Mouse (Mus musculus) intestine, embryonic 15.5 days (tissue): ENCODE data around the gene Stk11ip. TPM values are rescaled to one million over a fixed set of nuclear protein-coding genes. Genes with fewer than 3 reads are reported as not detected.

Source experiments
- ATAC-seq: fragments of 200-750 bp; cut with Nextera tagmentation; 2 replicates; pipeline ENCODE4 v1.8.0; 2017; ENCODE audit warnings: moderate TSS enrichment, moderate library complexity
- H3K27ac ChIP-seq: fragments of 300-500 bp; sonication (generic); 2 replicates; pipeline ENCODE4 v1.5.1; 2015; ENCODE audit warnings: mild to moderate bottlenecking, inconsistent platforms
- H3K27me3 ChIP-seq: fragments of 300-500 bp; sonication (generic); replicated peaks from 2 replicates; pipeline ENCODE4 v1.6.1; 2015; ENCODE audit warnings: inconsistent platforms
- H3K36me3 ChIP-seq: fragments of 300-500 bp; sonication (generic); 2 replicates; pipeline ENCODE4 v1.6.1; 2015; ENCODE audit warnings: inconsistent platforms
- H3K4me1 ChIP-seq: fragments of 300-500 bp; sonication (generic); replicated peaks from 2 replicates; pipeline ENCODE4 v1.6.1; 2015; ENCODE audit warnings: inconsistent platforms
- H3K4me2 ChIP-seq: fragments of 300-500 bp; sonication (generic); replicated peaks from 2 replicates; pipeline ENCODE4 v1.6.1; 2015; ENCODE audit warnings: mild to moderate bottlenecking, inconsistent platforms
- H3K4me3 ChIP-seq: fragments of 300-500 bp; sonication (generic); replicated peaks from 2 replicates; pipeline ENCODE4 v1.5.1; 2015; ENCODE audit warnings: inconsistent platforms
- H3K9ac ChIP-seq: fragments of 300-500 bp; sonication (generic); 2 replicates; pipeline ENCODE4 v1.6.1; 2015; ENCODE audit warnings: inconsistent platforms
- H3K9me3 ChIP-seq: fragments of 300-500 bp; sonication (generic); 2 replicates; pipeline ENCODE4 v1.6.1; 2016; ENCODE audit warnings: inconsistent platforms
- WGBS: fragments of 180-500 bp; shearing (Covaris S2); methylation state at CpG from one replicate; pipeline ENCODE4 v1.1.7; 2015; 5-methylcytosine and 5-hydroxymethylcytosine counted together
- polyA plus RNA-seq: library from polyadenylated mRNA; unstranded; fragments of >200 nt; fragmentation: Nextera tagmentation; extraction: Ambion mirVana; gene quantifications from 2 replicates; pipeline ENCODE4 v1.2.1, GENCODE M21; 2015

The Stk11ip gene
- polyA plus RNA-seq, 1 experiment from 2014 or later: 18.9 TPM

GRCm38 (mm10) chr1:75548871-75549270, 27.5 kb downstream of the Stk11ip start:
- no peak overlapping the region for H3K4me2 ChIP-seq
- WGBS: 89% methylated on average over 17 of the region's 17 CpGs
- ATAC-seq: no peak
- H3K4me1 ChIP-seq: peaks cover 5% of the 10 kb centered on the region
- H3K9ac ChIP-seq: no peak overlapping the region
- H3K4me3 ChIP-seq: no peak overlapping the region
- 0 out of 2 replicates have a peak, but pooled peaks cover 4% of the 10 kb centered on the region for H3K36me3 ChIP-seq
- no peak overlapping the region for H3K27ac ChIP-seq
- no peaks in the 10 kb centered on the region for H3K27me3 ChIP-seq
- no peaks in the 10 kb centered on the region for H3K9me3 ChIP-seq

DNA sequence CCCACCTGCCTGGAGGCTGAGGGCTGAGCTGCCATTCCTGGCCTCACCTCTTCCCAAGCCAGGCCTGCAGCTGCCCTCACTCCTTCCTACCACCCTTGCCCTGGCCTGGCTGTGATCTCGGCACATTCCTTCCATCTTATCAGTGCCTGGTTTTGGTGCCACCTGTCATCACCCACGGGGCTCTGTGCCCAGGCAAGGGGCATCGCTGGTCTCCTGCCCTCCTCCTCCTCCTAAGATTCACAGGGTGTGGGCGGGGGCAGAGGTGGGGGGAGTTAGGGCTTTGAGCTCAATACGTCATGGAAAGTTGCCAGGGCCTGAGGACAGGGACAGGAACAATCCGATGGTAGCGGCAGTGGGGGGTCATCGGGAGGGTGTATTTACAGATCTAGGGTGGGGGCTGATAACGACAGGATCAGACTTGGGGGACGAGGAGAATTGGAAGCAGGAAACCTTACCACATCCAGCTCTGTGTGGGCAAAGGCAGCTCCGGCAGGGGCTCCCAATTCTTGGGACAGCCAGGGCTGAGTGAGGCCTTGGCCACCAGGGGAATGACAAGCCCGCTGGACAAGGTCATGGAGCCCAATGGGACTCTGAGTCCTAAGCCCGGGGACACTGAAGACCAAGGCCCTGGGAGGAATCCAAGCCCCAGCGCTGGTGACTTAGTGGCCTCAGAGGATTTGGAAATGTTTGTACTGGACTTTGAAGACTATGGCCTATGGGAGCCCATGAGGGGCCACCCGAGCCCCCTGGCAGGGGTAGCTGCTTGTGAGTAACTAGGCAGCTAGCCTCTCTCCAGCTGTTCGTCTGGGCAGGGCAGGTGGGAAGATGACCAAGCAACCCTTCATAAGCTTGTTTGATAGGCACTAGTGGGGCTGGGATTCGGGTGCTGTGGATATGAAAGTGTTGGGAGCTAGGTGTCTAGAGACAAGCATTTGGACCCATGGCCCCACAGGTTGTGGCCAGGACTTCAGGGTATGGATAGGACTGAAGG, 28.3 kb downstream of the Stk11ip start:
- H3K4me1 ChIP-seq: peaks cover 5% of the 10 kb centered on the region
- H3K4me3 ChIP-seq: no peak overlapping the region
- H3K4me2 ChIP-seq: no peak overlapping the region
- 75% methylated on average over 17 of the region's 17 CpGs for WGBS
- H3K9ac ChIP-seq: no peak overlapping the region
- ATAC-seq: no peak
- H3K9me3 ChIP-seq: no peaks in the 10 kb centered on the region
- H3K27me3 ChIP-seq: no peaks in the 10 kb centered on the region
- H3K27ac ChIP-seq: no peak overlapping the region
- H3K36me3 ChIP-seq: 0 out of 2 replicates have a peak, but pooled peaks cover 4% of the 10 kb centered on the region

- H3K4me1 ChIP-seq: peaks cover 5% of the 10 kb centered on the region
- no peak for ATAC-seq
- no peak overlapping the region for H3K4me3 ChIP-seq
- 0 out of 2 replicates have a peak, but pooled peaks cover 4% of the 10 kb centered on the region for H3K36me3 ChIP-seq
- H3K9ac ChIP-seq: no peak overlapping the region
- H3K4me2 ChIP-seq: no peak overlapping the region
- no peaks in the 10 kb centered on the region for H3K9me3 ChIP-seq
- WGBS: 79% methylated on average over 15 of the region's 15 CpGs
- no peaks in the 10 kb centered on the region for H3K27me3 ChIP-seq
- H3K27ac ChIP-seq: no peak overlapping the region
Measured at GRCm38 (mm10) chr1:75550586-75550985, 29.3 kb downstream of the Stk11ip start.

DNA sequence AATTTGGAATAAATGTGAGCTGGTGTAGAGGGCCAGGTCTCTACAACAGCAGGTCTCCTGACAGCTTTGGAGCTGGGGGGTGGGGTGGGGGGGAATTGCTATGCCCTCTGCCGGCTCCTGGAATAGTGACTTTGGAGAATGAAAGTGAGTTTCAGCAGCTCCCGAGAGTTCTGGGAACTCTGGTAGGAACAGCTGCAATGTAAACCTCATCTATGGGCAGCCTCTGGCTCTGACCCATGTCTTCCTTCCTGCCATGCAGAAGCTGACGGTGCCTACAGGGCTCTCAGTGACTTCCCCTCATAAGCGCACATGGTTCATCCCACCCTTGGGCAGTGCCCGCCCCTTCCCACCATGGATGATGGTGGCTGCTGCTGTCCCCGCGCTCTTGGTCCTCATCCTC, 34.4 kb downstream of the Stk11ip start:
- Histone ChIP-seq H3K9me3 (no peaks in the 10 kb centered on the region), H3K36me3 (0 out of 2 replicates have a peak, but pooled peaks cover 4% of the 10 kb centered on the region), H3K27me3 (no peaks in the 10 kb centered on the region), H3K4me3 (no peak overlapping the region), H3K4me2 (no peak overlapping the region), H3K4me1 (peaks cover 10% of the 10 kb centered on the region), H3K9ac (no peak overlapping the region), H3K27ac (no peak overlapping the region)
- no peak for ATAC-seq
- WGBS: 84% methylated on average over 7 of the region's 7 CpGs

DNA sequence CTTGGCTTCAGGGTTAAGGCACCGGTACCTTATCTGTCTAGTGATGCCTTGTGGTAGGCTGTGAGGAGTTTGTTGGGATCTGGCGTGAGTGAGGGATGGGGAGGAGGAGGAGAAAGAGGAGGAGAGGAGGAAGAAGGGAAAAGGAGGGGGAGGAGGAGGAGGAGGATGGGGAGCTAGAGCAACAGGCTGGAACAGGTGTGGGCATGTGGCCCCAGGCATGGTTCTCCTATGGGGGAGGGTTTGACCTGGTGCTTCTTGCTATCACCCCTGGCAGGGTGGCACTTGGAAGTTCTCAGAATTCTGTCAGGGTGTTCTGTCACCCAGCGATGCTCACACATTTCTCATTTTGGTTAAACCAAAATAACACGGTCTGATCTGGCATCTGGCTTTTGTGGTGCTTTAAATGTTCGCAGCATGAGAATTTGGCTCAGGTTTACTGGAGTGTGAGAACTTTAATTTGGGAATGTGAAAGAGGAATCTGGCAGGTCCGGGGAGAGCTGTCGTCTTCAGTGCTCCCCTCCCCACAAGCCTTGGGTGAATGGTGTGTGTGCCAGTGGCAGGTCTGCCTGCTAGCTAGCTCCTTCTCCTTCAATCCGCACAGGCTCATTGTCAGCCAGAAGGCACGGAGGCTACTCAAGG, 34.9 kb downstream of the Stk11ip start:
- H3K36me3 ChIP-seq: 0 out of 2 replicates have a peak, but pooled peaks cover 4% of the 10 kb centered on the region
- no peaks in the 10 kb centered on the region for H3K9me3 ChIP-seq
- H3K4me2 ChIP-seq: no peak overlapping the region
- H3K9ac ChIP-seq: no peak overlapping the region
- 88% methylated on average over 9 of the region's 9 CpGs for WGBS
- H3K27ac ChIP-seq: no peak overlapping the region
- peaks cover 10% of the 10 kb centered on the region for H3K4me1 ChIP-seq
- ATAC-seq: no peak
- no peaks in the 10 kb centered on the region for H3K27me3 ChIP-seq
- no peak overlapping the region for H3K4me3 ChIP-seq

GRCm38 (mm10) chr1:75557041-75557440, 35.7 kb downstream of the Stk11ip start:
- WGBS: 88% methylated on average over 7 of the region's 7 CpGs
- 0 out of 2 replicates have a peak, but pooled peaks cover 2% of the 10 kb centered on the region for H3K36me3 ChIP-seq
- no peak overlapping the region for H3K4me3 ChIP-seq
- H3K27ac ChIP-seq: no peak overlapping the region
- H3K4me2 ChIP-seq: no peak overlapping the region
- no peaks in the 10 kb centered on the region for H3K27me3 ChIP-seq
- no peak for ATAC-seq
- H3K9ac ChIP-seq: no peak overlapping the region
- peaks cover 10% of the 10 kb centered on the region for H3K4me1 ChIP-seq
- H3K9me3 ChIP-seq: no peaks in the 10 kb centered on the region

DNA sequence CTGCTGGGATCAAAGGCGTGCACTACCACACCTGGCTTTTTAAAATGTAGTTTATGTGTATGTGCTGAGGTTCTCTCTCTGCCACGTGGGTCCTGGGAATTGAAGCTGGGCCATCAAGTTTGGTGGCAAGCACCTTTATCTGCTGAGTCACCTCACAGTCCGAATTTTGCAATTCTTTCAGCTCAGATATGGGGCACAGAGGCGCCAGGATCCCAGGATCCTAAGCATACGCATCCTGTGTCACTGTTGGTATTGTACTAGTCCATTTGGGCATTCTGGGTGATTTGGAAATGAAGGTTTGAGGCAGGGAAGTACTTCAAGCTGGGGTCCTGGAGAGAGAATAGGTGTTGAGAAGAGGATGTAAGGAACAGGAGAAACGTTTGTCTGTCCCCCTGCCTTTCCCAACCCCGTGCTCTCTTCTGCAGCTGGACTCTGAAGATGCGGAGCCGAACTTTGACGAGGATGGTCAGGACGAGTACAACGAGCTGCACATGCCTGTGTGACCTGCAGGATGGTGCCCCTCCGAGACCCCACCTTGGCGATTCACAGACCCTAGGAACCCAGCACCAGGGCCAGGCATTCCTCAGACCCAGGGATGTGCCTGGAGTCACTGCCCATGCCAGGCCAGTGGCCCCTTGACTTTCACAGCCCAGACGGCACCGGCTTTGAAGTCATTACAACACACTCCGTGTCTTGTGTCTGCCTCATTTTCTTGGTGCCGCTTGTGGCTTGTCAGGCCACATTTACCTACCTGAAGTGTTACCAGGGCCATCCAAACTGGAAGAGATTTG, 37.3 kb downstream of the Stk11ip start:
- peak overlapping the region; percentile 55; the same call in 1 of the 2 replicates for H3K4me2 ChIP-seq
- H3K27me3 ChIP-seq: no peaks in the 10 kb centered on the region
- H3K9ac ChIP-seq: no peak overlapping the region; the same call in 1 of the 2 replicates
- H3K4me1 ChIP-seq: peaks cover 10% of the 10 kb centered on the region
- H3K36me3 ChIP-seq: no peaks in the 10 kb centered on the region
- 84% methylated on average over 18 of the region's 18 CpGs for WGBS
- no peaks in the 10 kb centered on the region for H3K9me3 ChIP-seq
- ATAC-seq: 0 out of 2 replicates have a peak, but pooled peaks have one; percentile 4
- peak overlapping the region; percentile 62 for H3K27ac ChIP-seq
- no peak overlapping the region for H3K4me3 ChIP-seq

- peaks cover 10% of the 10 kb centered on the region for H3K4me1 ChIP-seq
- peak; percentile 97 for ATAC-seq
- peak overlapping the region; percentile 55 for H3K4me2 ChIP-seq
- WGBS: 6% methylated on average over 17 of the region's 17 CpGs
- H3K27ac ChIP-seq: peak overlapping the region; percentile 62
- no peaks in the 10 kb centered on the region for H3K9me3 ChIP-seq
- H3K27me3 ChIP-seq: no peaks in the 10 kb centered on the region
- H3K36me3 ChIP-seq: no peaks in the 10 kb centered on the region
- H3K4me3 ChIP-seq: no peak overlapping the region; the same call in 1 of the 2 replicates
- peak overlapping the region; percentile 32; the same call in 1 of the 2 replicates for H3K9ac ChIP-seq
Measured at GRCm38 (mm10) chr1:75559212-75559925, 38.0 kb downstream of the Stk11ip start.

DNA sequence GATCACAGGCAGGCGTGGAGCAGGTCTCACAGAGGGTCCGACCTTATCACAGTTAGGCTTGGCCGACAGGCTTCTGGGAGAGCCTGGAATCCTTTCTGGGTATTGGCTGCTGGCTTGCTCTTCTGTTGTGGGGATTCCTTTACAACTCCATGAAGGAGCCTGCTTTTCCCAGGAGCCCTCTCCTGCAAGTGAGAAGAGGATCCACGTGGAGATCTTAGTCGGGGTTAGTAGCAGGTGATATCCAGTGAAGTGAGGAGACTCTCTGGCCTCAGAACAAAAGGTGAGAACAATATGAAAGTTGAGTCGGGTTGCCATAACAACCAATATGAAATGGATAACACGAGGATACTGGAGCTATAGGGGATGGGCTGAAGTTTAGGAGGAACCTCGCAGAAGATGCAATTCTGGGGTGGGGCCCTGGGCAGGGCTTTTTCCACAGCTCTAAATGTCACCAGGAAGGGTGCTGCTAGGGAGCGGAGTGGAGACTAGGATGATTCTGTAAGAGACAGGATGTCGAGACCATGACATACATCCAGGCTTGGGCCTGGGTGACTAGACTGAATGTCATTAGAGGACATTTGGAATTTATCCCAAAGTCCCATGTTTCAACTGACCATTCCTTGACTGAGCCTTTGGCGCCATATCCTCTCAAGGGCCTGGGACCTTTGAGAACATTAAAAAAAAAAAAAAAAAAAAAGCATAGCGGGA, 39.0 kb downstream of the Stk11ip start:
- Histone ChIP-seq H3K4me2 (no peak overlapping the region), H3K27me3 (no peaks in the 10 kb centered on the region), H3K9ac (no peak overlapping the region), H3K4me1 (peaks cover 10% of the 10 kb centered on the region), H3K36me3 (no peaks in the 10 kb centered on the region), H3K4me3 (no peak overlapping the region), H3K27ac (no peak overlapping the region), H3K9me3 (no peaks in the 10 kb centered on the region)
- 79% methylated on average over 12 of the region's 12 CpGs for WGBS
- ATAC-seq: no peak

- H3K27me3 ChIP-seq: no peaks in the 10 kb centered on the region
- no peak for ATAC-seq
- no peak overlapping the region for H3K9ac ChIP-seq
- H3K9me3 ChIP-seq: no peaks in the 10 kb centered on the region
- WGBS: 49% methylated on average over 4 of the region's 4 CpGs
- H3K4me2 ChIP-seq: no peak overlapping the region
- no peaks in the 10 kb centered on the region for H3K36me3 ChIP-seq
- peaks cover 10% of the 10 kb centered on the region for H3K4me1 ChIP-seq
- H3K4me3 ChIP-seq: no peak overlapping the region
- H3K27ac ChIP-seq: no peak overlapping the region
Measured at GRCm38 (mm10) chr1:75561221-75561897, 40.0 kb downstream of the Stk11ip start.
